Mouse (Mus musculus): Measurements from ENCODE around the gene Hoxb8.

Gene Hoxb8

DNA sequence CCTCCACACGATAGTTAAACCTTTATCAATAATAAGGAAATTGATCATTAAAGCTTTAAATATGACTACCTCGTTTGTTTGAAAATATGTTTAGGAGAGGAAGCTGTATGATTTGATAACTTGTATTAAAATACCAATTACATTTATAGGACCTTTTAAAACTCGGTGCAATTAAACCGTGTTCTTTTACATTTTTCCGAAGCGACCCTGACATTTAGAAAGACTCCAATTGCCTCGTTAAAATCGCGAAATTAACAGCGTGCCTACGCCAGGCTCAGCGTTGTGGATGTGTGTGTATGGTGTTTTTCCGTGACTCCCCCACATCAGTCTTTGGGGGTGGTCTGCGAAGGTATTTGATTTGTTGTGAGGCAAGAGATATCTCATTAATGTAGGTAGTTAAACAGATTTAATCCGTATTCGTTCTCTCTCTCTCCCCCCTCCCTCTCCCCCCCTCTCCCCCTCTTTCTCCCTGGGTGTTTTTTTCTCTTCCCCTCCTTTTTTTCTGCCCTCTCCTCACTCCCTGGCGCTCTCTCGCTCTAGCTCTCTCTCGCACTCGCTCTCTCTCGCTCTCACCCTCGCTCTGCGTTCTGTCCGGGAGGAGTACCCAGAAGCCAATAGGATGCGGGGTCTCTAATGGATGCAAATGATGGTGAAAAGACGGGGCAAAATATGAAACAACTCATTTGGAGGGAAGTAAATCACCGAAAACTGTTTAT is at the start of gene Hoxb8:
Gene Hoxb8, plus strand, starts transcription at position 51 of the 716 bp plus-strand sequence.
- DNase-seq (ENCODE audit: low spot score): no peak

DNA sequence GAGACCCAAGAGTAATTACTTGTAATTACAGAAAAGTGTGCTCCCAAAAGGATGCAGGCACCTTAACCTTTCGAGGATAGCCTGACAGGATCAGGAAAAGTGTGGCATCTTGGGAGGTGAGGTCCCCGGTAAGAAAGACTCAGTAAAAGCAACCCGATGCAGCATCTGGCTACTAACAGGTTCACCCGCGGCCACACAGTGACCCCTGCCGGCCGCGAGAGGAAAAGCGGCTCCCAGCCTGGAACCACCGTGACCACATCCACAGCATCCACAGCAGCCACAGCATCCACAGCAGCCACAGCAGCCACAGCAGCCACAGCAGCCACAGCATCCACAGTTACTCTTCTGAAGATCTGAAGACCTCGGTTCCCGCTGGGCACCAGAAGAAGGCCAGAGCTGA is 46.8 kb upstream of the Hoxb8 start:
- peak; percentile 38 for DNase-seq (ENCODE audit: low spot score)

DNA sequence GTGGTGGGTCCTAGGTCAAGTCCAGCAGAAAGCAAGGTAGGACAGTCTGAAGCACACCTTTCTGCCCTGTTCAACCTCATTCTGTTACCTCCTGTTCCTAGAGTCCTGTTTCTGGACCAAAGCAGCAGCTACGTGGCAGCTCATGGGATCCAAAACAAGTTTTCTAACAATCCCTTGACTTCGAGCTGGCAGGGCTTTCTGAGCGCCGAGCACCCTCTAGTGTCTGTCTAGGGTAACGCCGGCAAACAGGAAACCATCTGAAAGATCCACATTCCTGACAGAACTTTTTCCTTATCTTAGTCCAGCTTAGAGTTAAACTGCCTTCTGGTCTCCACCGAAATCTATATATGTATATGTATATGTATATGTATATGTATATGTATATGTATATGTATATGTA is 41.5 kb upstream of the Hoxb8 start:
- peak; percentile 46 for DNase-seq (ENCODE audit: low spot score)

GRCm38 (mm10) chr11:96250901-96251300 is 30.8 kb upstream of the Hoxb8 start:
- DNase-seq (ENCODE audit: low spot score): peak; percentile 53

DNA sequence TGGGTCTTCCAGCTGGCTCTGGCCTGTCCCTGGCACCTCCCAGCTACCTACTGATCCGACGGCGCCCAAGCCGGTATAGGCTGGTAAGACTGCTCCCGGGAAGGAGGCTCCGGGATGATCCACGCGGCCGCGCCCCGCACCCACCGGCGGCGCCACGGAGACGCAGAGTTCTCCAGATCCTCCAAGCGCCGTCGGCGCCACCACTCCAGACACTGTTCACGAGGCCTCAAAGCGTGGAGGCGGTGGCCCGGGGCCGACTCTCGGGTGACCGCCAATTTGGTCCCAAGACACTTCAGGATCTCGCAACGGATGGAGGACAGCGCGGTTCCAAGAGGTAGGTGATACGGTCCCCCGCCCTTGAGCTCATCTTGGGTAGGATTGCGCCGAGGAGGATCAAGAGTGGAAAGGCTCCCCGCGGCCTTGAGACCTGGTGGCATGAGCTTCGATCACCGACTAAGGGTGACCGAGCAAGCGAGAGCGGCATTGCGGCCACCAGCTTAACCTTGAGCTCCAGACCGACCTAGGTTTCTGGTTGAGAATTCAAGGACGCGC is 30.1 kb upstream of the Hoxb8 start:
- peak; percentile 42 for DNase-seq (ENCODE audit: low spot score)

DNA sequence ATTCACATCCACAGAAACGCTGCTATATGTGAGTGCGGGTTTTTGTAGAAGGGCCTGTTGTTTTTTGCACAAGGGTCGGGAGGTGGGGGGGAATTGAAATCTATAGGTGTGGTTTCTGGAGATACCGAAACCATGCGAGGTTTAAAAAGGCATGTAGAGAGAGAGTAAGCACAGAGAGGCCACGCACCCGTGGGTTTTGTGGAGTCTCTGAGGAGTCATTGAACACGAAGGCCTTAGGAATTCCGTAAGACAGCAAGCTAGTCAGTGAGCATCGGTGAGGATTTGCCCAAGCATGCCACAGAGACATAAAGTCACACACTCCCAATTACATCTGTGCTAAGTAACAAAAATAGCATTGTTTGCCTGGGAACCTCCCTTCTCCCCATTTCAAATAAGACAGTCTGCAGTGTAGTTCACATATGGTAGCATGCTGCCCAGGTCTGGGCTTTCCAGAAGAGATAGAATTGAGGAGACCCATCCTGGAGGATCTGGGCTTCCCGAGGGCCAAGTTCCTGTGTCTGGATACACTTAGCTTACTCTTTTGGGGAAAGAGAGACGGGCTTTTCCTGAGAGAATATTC is 29.1 kb upstream of the Hoxb8 start:
- no peak for DNase-seq (ENCODE audit: low spot score)

GRCm38 (mm10) chr11:96254221-96254620 is 27.5 kb upstream of the Hoxb8 start:
- no peak for DNase-seq (ENCODE audit: low spot score)

- no peak for DNase-seq (ENCODE audit: low spot score)
These were observed 26.4 kb upstream of the Hoxb8 start for GRCm38 (mm10) chr11:96255111-96255995.

DNA sequence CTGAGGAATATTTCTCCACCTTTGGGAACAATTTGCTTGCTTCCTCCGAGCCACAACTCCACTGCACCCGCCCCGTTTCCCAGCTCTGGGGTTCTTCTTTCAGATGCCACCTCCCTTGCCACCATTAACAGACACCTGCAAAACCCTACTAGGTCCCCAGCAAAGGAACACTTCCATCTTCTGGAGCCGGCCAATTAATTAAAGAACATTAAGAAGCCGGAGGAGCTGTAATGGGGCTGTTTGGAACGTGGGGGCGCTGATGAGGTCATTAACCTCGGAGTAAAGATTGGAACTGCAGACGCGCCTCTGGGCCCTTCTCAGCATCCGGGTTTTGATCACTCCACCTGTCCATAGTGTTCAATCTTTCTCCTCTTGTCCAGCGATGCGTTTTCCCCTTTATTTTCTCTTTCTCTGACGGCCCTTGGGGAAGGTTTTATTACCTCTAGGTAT is 25.7 kb upstream of the Hoxb8 start:
- no peak for DNase-seq (ENCODE audit: low spot score)

DNA sequence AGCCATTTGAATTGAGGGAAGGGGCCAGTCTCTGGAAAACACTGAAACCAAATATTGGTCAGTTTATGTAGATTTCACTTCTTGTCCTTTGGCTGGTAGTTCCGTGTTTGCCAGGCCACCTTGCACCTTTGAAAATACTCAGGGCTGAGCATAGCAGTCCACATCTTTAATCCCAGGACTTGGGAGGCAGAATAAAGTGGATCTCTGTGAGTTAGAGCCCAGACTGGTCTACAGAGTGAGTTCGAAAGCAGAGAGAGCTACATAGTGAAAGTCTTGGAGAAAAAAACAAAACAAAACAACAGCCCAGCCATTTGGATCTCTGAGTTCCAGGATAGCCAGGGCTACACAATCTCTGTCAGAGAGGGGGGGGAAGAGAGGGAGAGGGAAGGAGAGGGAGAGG is 24.6 kb upstream of the Hoxb8 start:
- no peak for DNase-seq (ENCODE audit: low spot score)

- DNase-seq (ENCODE audit: low spot score): no peak
These were observed 22.7 kb upstream of the Hoxb8 start for GRCm38 (mm10) chr11:96259038-96259437.

DNA sequence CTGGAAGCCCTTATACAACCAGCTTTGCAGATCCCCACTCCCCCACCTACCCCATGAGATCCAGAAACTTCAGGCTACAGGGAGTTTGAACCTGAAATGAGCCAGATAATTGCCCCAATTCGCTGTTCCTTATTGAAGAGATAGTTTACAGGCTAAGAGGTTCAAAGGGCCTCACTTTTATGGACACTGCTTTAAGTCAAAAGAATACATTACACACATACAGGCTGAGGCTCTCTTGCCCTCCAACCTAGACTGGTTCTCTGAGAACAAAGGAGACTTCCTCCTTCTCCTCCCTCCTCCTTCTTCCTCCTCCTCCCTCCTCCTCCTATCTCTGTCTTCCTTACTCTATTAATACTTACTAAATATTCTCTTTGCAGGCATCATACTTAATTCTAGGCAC is 22.2 kb upstream of the Hoxb8 start:
- no peak for DNase-seq (ENCODE audit: low spot score)

DNA sequence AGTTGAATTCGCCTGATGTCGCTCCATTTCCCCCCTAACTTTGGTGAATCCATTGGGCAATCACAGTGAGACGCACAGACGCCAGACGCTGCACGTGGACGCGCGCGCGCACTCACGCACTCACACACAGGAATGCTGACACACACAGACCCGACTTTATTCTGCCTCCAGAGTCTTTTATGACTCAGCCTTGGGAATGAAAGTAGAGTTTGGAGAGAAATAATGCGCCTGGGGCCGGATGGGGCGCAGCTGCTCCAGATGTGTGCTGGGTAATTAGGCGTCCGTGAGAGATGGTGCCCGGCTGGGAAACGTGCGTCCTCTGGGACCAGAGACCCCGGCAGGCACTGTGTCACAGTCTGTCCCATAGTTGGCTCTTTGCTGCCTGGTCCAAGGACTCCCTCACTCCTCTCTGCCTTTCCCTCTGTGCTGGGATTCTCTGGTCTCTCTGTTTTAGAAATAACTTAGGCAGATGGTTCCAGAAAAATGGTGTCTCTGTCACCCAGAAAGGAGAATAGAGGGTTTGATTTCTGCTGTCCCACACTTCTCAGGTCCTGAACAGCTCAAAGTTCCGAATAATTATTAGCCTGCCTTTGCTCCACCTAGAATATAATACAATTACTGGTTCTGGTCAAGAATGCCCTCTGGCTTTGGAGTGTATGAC is 21.3 kb upstream of the Hoxb8 start:
- no peak for DNase-seq (ENCODE audit: low spot score)

GRCm38 (mm10) chr11:96261323-96261890 is 20.3 kb upstream of the Hoxb8 start:
- DNase-seq (ENCODE audit: low spot score): peak; percentile 79

DNA sequence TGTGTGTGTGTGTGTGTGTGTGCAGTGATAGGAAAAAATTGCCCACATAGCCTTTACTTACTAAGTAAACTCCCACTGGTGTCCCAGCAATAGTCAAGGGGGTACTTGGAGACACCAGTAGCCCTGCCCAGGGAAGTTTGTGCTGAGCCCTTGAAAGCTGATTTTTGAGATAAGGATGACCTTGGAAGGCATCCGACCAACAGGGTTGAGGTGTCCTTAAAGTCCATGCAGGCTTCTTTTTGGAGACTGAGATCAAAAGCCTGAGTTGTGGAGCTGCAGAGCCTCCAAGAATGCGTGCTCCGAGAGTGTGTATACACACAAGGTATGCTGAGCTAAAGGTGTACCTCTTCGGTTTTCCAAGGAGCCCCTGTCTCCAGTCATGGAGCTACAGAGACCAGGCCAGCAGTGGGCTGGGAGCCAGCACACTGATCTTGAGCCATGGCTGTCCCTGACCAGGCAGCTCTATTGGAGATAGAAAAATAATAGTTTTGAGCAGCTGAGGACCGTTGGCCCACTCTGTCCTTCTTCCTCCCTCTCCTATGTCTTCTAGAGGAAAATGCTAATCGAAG is 19.4 kb upstream of the Hoxb8 start:
- DNase-seq (ENCODE audit: low spot score): no peak

DNA sequence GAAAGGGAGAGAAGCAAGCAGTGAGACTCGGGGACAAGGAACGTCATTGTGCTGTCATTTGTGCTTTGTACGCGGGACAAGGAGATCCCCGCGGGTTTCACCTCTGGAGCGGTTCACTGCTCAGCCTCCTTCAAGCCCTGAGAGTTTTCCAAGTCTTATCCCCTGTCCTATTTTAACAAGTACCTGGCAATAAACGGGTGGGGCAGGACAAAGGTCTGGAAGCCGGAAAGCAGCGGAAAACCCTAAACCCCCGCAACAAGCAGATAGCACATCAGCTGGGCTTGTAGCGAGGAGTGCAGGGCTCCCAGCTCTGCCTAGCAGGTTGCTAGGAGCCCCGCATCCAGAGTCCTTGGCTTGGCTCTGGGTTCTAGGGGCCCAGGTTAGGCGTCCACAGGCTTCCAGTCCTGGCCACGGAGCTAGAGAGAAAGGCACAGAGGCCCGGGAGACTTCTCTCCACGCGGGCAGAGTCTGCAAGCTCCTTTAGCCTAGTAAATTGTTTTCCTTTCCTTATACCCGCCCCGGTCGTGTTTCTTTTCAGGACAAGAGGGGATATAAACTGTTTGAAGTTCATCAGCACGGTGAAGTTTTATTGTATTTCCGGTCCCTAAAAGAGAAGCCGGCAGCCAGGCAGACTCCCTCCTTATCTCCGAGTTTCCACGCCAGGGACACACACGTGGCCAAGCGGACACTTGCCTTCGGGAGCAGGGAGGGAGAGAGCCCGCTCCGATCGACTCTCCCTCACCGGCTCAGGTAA is 17.9 kb upstream of the Hoxb8 start:
- DNase-seq (ENCODE audit: low spot score): no peak

- no peak for DNase-seq (ENCODE audit: low spot score)
These were observed 17.2 kb upstream of the Hoxb8 start for GRCm38 (mm10) chr11:96264390-96265020.

DNA sequence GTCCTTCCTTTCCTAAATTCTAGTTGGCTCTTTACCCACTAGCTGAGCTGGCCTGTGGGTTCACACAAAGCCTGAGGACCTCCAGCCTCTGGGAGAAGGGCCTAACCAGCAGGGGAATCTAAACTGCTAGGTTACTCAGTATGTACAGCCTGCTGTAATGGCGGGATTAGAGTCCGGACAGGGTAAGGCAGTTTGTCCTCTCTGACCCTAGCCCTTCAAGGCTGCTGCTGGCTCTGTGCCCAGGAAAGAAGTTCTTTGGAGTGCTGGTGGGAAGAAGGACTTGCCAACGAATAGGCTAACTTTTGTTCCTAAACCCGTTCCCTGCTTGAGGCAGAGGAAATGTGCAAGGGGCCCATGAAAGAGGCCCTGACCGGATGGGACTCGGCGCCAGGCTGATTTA is 15.8 kb upstream of the Hoxb8 start:
- DNase-seq (ENCODE audit: low spot score): peak; percentile 50

GRCm38 (mm10) chr11:96267021-96267920 is 14.4 kb upstream of the Hoxb8 start:
- no peak for DNase-seq (ENCODE audit: low spot score)
